Mouse (Mus musculus): ENCODE measurements around the gene 1700020D05Rik.
A peak's percentile ranks its signal among the peaks of the same experiment; 100 is the strongest.

- peak; percentile 5 for TF ChIP-seq CTCF (IDR thresholded peaks at IDR 0.05; ENCODE audit: control insufficient read depth, insufficient read depth, insufficient read length)
- no peak for TF ChIP-seq MAX (IDR thresholded peaks at IDR 0.05)
- no peak for TF ChIP-seq CEBPB (IDR thresholded peaks at IDR 0.05; ENCODE audit: low read depth)
- TF ChIP-seq MYOD1 (IDR thresholded peaks at IDR 0.05; ENCODE audit: control insufficient read depth, insufficient read length, low read depth) = no peak
- no peak for TF ChIP-seq MYOG (IDR thresholded peaks at IDR 0.05; ENCODE audit: control insufficient read depth, extremely low read depth, insufficient read length)
Measured at GRCm38 (mm10) chr19:5474281-5475068, 29.1 kb downstream of the 1700020D05Rik start.
